Mouse (Mus musculus): ENCODE measurements at regions not wholly inside any gene's neighbourhood (a gene's known extent, or its start where the extent isn't known, plus 50 kb on each side); places are given as distances from the start of the nearest gene placed in this dataset.
A peak's percentile ranks its signal among the peaks of the same experiment; 100 is the strongest.

DNA sequence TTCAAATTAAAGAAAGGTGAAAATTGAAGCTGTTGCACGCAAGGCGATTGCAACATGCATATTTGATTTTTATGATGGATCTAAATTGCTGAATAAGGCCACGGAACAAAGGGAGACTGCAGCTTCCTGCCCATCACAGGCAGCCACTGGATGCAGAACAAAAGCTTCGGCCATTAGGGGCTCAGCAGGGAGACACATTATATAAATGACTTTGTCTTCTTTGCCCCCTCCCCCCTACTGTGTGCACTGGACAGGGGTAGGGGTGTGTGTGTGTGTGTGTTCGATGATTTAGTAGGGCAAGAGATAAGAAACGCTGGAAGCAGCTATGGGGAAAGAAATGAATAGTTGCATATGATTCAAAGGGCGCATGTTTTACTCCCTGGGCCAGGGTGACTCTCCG lies 481.2 kb upstream of the Pmfbp1 start:
- Histone ChIP-seq H3K4me1 (ENCODE audit: control insufficient read depth, insufficient read depth, low read length) (peaks cover 5% of the 10 kb centered on the region), H3K36me3 (ENCODE audit: control insufficient read depth, insufficient read depth, low read length) (no peaks in the 10 kb centered on the region), H3K27ac (ENCODE audit: control insufficient read depth, insufficient read depth, low read depth, low read length) (no peak overlapping the region), H3K4me3 (ENCODE audit: control insufficient read depth, low read depth, low read length) (no peak overlapping the region), H3K27me3 (ENCODE audit: control insufficient read depth, insufficient read depth, low read length) (no peaks in the 10 kb centered on the region)
- TF ChIP-seq CTCF (IDR thresholded peaks at IDR 0.05; ENCODE audit: control insufficient read depth, insufficient read depth, insufficient replicate concordance, low read depth, low read length): no peak
- TF ChIP-seq POLR2A (IDR thresholded peaks at IDR 0.05; ENCODE audit: control insufficient read depth, low read depth, low read length): no peak

DNA sequence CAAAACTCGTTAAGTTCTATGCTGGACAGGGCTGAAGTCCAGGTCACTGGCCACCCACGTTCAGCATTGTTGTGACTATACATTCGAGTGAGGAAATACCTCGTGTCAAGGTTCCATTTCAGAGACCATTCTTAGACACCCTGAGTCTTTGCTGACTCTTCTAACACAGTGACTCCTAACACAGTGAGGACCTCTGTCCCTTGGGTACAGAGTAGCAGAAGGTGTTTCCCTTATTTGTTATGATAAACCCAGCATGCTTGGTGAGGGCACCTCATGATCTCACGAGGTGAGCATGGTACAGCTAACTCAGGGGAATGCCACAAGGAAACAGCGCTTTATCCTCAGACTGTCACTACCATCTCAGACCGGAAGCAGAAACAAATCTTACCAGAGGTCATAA lies 480.2 kb upstream of the Pmfbp1 start:
- Histone ChIP-seq H3K27me3 (ENCODE audit: control insufficient read depth, insufficient read depth, low read length) (no peaks in the 10 kb centered on the region), H3K4me1 (ENCODE audit: control insufficient read depth, insufficient read depth, low read length) (peaks cover 5% of the 10 kb centered on the region), H3K36me3 (ENCODE audit: control insufficient read depth, insufficient read depth, low read length) (no peaks in the 10 kb centered on the region), H3K27ac (ENCODE audit: control insufficient read depth, insufficient read depth, low read depth, low read length) (no peak overlapping the region), H3K4me3 (ENCODE audit: control insufficient read depth, low read depth, low read length) (no peak overlapping the region)
- no peak for TF ChIP-seq POLR2A (IDR thresholded peaks at IDR 0.05; ENCODE audit: control insufficient read depth, low read depth, low read length)
- no peak for TF ChIP-seq CTCF (IDR thresholded peaks at IDR 0.05; ENCODE audit: control insufficient read depth, insufficient read depth, insufficient replicate concordance, low read depth, low read length)

DNA sequence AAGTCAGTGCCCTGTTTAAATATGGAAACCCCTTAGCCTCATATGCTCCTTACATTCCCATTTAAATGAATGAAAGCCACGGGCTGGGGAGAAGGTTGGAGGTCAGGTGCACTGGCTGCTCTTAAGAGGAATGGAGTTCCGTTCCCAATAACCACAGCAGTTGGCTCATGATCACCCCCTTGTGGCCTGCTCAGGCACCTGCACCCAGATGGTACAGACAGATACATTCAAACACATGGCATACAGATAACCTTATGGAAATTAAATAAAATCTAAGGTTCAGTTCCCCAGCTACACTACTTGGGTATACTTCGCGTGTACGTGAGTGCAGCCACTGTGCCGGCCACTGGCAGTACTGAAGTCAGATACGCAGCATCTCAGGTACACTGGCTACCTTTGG lies 479.1 kb upstream of the Pmfbp1 start:
- no peak for TF ChIP-seq POLR2A (IDR thresholded peaks at IDR 0.05; ENCODE audit: control insufficient read depth, low read depth, low read length)
- TF ChIP-seq CTCF (IDR thresholded peaks at IDR 0.05; ENCODE audit: control insufficient read depth, insufficient read depth, insufficient replicate concordance, low read depth, low read length): peak; percentile 96; the same call in 1 of the 2 replicates
- Histone ChIP-seq H3K4me1 (ENCODE audit: control insufficient read depth, insufficient read depth, low read length) (peaks cover 5% of the 10 kb centered on the region), H3K36me3 (ENCODE audit: control insufficient read depth, insufficient read depth, low read length) (no peaks in the 10 kb centered on the region), H3K4me3 (ENCODE audit: control insufficient read depth, low read depth, low read length) (no peak overlapping the region), H3K27ac (ENCODE audit: control insufficient read depth, insufficient read depth, low read depth, low read length) (no peak overlapping the region), H3K27me3 (ENCODE audit: control insufficient read depth, insufficient read depth, low read length) (no peaks in the 10 kb centered on the region)

DNA sequence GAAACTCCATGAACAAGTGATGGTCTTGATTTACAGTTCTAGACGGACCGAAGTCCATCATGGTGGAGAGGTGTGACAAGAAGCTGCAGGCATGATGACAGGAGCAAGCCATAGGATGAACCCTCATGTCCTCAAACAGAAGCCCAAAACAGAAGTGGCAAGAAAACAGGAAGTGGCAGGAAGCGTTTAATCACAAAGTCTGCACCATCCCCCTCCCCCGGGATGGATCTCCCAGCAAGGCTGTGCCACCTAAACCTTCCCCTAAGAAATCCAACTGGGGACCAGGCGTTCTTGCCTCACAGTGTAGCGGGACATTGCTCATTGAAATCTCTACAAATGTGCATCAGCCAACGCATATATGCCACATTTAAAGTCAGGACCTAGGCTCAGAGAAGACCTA lies 474.3 kb upstream of the Pmfbp1 start:
- Histone ChIP-seq H3K36me3 (ENCODE audit: control insufficient read depth, insufficient read depth, low read length) (no peaks in the 10 kb centered on the region), H3K27me3 (ENCODE audit: control insufficient read depth, insufficient read depth, low read length) (no peaks in the 10 kb centered on the region), H3K27ac (ENCODE audit: control insufficient read depth, insufficient read depth, low read depth, low read length) (no peak overlapping the region), H3K4me1 (ENCODE audit: control insufficient read depth, insufficient read depth, low read length) (peaks cover 5% of the 10 kb centered on the region), H3K4me3 (ENCODE audit: control insufficient read depth, low read depth, low read length) (no peak overlapping the region)
- no peak for TF ChIP-seq CTCF (IDR thresholded peaks at IDR 0.05; ENCODE audit: control insufficient read depth, insufficient read depth, insufficient replicate concordance, low read depth, low read length)

DNA sequence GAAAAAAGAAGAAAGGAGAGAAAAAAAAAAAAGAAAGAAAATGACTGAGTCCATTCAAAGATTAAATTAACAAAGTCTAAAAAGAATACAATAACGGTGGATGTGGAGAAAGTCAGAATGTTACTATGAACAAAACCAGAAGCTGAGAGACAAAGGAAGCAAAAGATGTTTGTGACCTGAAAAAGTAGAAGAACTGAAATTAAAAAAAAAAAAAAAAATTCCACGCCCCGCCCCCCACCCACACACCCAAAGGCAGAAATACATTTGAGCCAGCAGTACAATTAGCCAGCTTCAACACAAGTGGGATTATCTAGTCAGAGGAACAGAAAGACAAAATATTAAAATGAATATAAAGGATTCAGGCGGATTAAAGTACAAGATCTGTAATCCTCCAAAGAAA lies 473.7 kb upstream of the Pmfbp1 start:
- no peak for TF ChIP-seq POLR2A (IDR thresholded peaks at IDR 0.05; ENCODE audit: control insufficient read depth, low read depth, low read length)
- no peak for TF ChIP-seq CTCF (IDR thresholded peaks at IDR 0.05; ENCODE audit: control insufficient read depth, insufficient read depth, insufficient replicate concordance, low read depth, low read length)
- Histone ChIP-seq H3K4me3 (ENCODE audit: control insufficient read depth, low read depth, low read length) (no peak overlapping the region), H3K27ac (ENCODE audit: control insufficient read depth, insufficient read depth, low read depth, low read length) (no peak overlapping the region), H3K4me1 (ENCODE audit: control insufficient read depth, insufficient read depth, low read length) (peaks cover 1% of the 10 kb centered on the region; the same call in 1 of the 2 replicates), H3K27me3 (ENCODE audit: control insufficient read depth, insufficient read depth, low read length) (no peaks in the 10 kb centered on the region), H3K36me3 (ENCODE audit: control insufficient read depth, insufficient read depth, low read length) (no peaks in the 10 kb centered on the region)

DNA sequence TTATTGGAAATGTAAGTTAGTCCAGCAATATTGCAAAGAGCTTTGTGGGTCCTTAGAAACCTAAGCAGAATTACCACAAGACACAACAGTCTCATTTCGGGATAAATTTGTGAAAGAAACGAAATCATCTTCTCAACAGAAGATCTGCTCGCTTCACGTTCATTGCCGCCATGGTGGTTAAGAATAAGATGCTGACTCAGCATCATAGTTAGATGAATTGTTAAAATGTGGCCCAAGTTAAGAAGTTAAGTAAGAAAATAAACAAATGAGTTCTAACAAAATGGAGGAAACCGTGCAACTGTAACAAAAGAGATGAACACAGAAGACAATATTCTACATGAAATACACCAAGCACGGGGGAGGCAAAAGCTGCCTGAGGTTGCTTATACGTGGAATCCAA lies 465.9 kb upstream of the Pmfbp1 start:
- no peaks in the 10 kb centered on the region for H3K27me3 ChIP-seq (ENCODE audit: control insufficient read depth, insufficient read depth, low read length)
- TF ChIP-seq POLR2A (IDR thresholded peaks at IDR 0.05; ENCODE audit: control insufficient read depth, low read depth, low read length): no peak
- TF ChIP-seq CTCF (IDR thresholded peaks at IDR 0.05; ENCODE audit: control insufficient read depth, insufficient read depth, insufficient replicate concordance, low read depth, low read length): no peak

DNA sequence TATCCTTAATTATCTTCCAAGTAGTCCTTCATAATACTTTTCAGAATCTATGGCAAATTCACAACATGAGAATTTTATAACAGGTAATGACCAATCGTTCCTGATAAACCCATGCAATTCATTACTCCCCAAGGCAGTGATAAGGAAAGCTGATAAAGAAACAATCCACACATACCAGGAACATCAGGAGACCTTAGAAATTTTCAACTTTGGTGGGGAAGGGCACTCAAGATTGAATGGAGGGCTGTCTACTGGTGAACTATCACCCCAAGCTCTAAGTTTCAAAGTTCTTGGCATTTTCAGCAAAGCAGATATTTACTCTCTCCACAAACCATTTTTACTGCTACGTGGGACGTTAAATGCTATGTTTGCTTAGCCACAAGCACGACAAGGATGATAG lies 440.2 kb upstream of the Pmfbp1 start:
- Histone ChIP-seq H3K27me3 (ENCODE audit: control insufficient read depth, insufficient read depth, low read length) (no peaks in the 10 kb centered on the region), H3K36me3 (ENCODE audit: control insufficient read depth, insufficient read depth, low read length) (no peaks in the 10 kb centered on the region), H3K27ac (ENCODE audit: control insufficient read depth, insufficient read depth, low read depth, low read length) (no peak overlapping the region), H3K4me1 (ENCODE audit: control insufficient read depth, insufficient read depth, low read length) (no peaks in the 10 kb centered on the region), H3K4me3 (ENCODE audit: control insufficient read depth, low read depth, low read length) (no peak overlapping the region)
- no peak for TF ChIP-seq CTCF (IDR thresholded peaks at IDR 0.05; ENCODE audit: control insufficient read depth, insufficient read depth, insufficient replicate concordance, low read depth, low read length)
- no peak for TF ChIP-seq POLR2A (IDR thresholded peaks at IDR 0.05; ENCODE audit: control insufficient read depth, low read depth, low read length)

More for the DNA sequence above, 465.9 kb upstream of the Pmfbp1 start:
- Histone ChIP-seq H3K4me3 (ENCODE audit: control insufficient read depth, low read depth, low read length) (no peak overlapping the region), H3K4me1 (ENCODE audit: control insufficient read depth, insufficient read depth, low read length) (no peaks in the 10 kb centered on the region), H3K36me3 (ENCODE audit: control insufficient read depth, insufficient read depth, low read length) (no peaks in the 10 kb centered on the region), H3K27ac (ENCODE audit: control insufficient read depth, insufficient read depth, low read depth, low read length) (no peak overlapping the region)

DNA sequence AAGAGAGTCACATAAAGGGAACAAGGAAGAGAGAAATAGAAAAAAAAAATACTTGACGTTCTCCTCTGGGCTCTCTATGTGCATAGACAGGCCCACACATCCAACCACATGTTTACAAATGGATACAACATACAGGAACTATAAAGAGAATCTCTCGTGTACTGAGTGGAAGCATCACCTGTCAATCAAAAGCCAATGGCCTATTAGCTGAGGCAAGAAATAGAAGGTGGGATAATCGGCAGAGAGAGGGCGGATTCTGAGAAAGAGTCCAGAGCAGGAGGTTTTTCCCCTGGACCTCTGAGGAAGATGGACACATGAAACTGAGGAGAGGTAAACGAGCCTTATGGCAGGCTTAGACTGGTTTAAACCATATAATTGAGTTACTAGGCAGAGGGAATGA lies 434.7 kb upstream of the Pmfbp1 start:
- H3K4me1 ChIP-seq (ENCODE audit: control insufficient read depth, insufficient read depth, low read length): peaks cover 2% of the 10 kb centered on the region
- H3K36me3 ChIP-seq (ENCODE audit: control insufficient read depth, insufficient read depth, low read length): no peaks in the 10 kb centered on the region
- H3K4me3 ChIP-seq (ENCODE audit: control insufficient read depth, low read depth, low read length): peak overlapping the region; percentile 32; the same call in 1 of the 2 replicates
- no peak overlapping the region for H3K27ac ChIP-seq (ENCODE audit: control insufficient read depth, insufficient read depth, low read depth, low read length)
- no peak for TF ChIP-seq POLR2A (IDR thresholded peaks at IDR 0.05; ENCODE audit: control insufficient read depth, low read depth, low read length)
- TF ChIP-seq CTCF (IDR thresholded peaks at IDR 0.05; ENCODE audit: control insufficient read depth, insufficient read depth, insufficient replicate concordance, low read depth, low read length): no peak
- no peaks in the 10 kb centered on the region for H3K27me3 ChIP-seq (ENCODE audit: control insufficient read depth, insufficient read depth, low read length)
